ENCODE assay signal across 16 mouse cellular contexts in genomic region chr16:28043046-28043445, GRCm38 (mm10).
"Had no signal": no experiment of that assay in that cellular context is flagged by ENCODE, and none has a peak within 500 bp of the region (broad histone marks: within the 10 kb centered on the region; RNA-seq: fewer than 3 reads in every experiment).

No protein-coding gene starts in this region.

- H3K9ac ChIP-seq: liver, embryonic 12.5 days; liver, embryonic 14.5 days; lung, embryonic 14.5 days; midbrain, embryonic 12.5 days; neural tube, embryonic 13.5 days; neural tube, embryonic 15.5 days; stomach, embryonic 15.5 days had no signal

- DNase-seq: lung, adult 18-20 months; lung, embryonic 14.5 days; lung, postnatal 10 days; lung, postnatal 4 days; right cerebral cortex, postnatal 14 days; thymus, adult 2 months; thymus, postnatal 25 days; thymus, postnatal 4 days had no signal

- H3K4me1 ChIP-seq: liver, embryonic 12.5 days; neural tube, embryonic 13.5 days; neural tube, embryonic 15.5 days; stomach, embryonic 15.5 days had no signal

- H3K36me3 ChIP-seq: liver, embryonic 12.5 days; midbrain, embryonic 12.5 days; neural tube, embryonic 13.5 days; neural tube, embryonic 15.5 days; stomach, embryonic 15.5 days had no signal

- ATAC-seq: liver, embryonic 12.5 days had no signal

- H3K4me3 ChIP-seq: liver, embryonic 12.5 days; midbrain, embryonic 12.5 days; myocyte; neural tube, embryonic 13.5 days; neural tube, embryonic 15.5 days; stomach, embryonic 15.5 days had no signal

- H3K27ac ChIP-seq: liver, embryonic 12.5 days; liver, embryonic 14.5 days; midbrain, embryonic 12.5 days; neural tube, embryonic 13.5 days; neural tube, embryonic 15.5 days; stomach, embryonic 15.5 days; stomach, postnatal 0 days had no signal

- H3K9me3 ChIP-seq: liver, embryonic 12.5 days; midbrain, embryonic 12.5 days; neural tube, embryonic 13.5 days; neural tube, embryonic 15.5 days; stomach, embryonic 15.5 days had no signal

- H3K4me2 ChIP-seq: liver, embryonic 12.5 days; lung, embryonic 14.5 days; midbrain, embryonic 12.5 days; neural tube, embryonic 13.5 days; neural tube, embryonic 15.5 days; stomach, embryonic 15.5 days had no signal

- H3K27me3 ChIP-seq: liver, embryonic 12.5 days; midbrain, embryonic 12.5 days; neural tube, embryonic 13.5 days; neural tube, embryonic 15.5 days; stomach, embryonic 15.5 days had no signal
